In the genomic region with DNA sequence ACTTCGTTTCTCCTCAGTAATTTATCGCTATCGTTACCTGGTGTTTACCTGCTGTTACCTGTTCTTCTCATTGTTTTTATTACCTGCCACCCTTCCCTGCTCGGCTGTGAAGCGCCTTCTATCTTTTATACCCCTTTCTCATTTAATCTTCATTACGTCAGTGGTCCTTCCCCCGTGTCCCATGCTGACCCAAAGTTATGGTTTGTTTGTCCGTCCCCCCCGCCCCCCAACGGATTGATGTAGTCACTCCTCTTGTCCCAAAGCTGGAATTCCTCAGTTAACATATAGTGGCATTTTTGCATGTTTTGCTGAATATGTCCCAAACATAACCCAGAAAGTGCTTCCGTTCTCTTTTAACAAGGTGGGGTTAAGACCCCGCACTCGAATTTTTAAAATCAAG, we compare ENCODE assay signal across 8 mouse cellular contexts. TPM values are rescaled to one million over a fixed set of nuclear protein-coding genes. Genes with fewer than 3 reads are reported as not detected.
DNase-seq lines count a peak whose midpoint lies in the region; ATAC-seq and TF ChIP-seq lines count a peak whose summit lies in the region.

No protein-coding gene starts in this region.

- peak overlapping the region; percentile 83 for H3K4me2 ChIP-seq in liver, embryonic 13.5 days

- H3K27ac ChIP-seq in thymus, adult 2 months (ENCODE audit: control insufficient read depth, insufficient read depth, low read length): peak overlapping the region; percentile 49
- peak overlapping the region; percentile 78 for H3K27ac ChIP-seq in liver, embryonic 13.5 days

- peaks cover 19% of the 10 kb centered on the region for H3K36me3 ChIP-seq in thymus, adult 2 months (ENCODE audit: control insufficient read depth, insufficient read depth, low read length)
- H3K36me3 ChIP-seq in liver, embryonic 13.5 days: peaks cover 49% of the 10 kb centered on the region

- under 1% methylated on average over 13 of the region's 13 CpGs for WGBS in thymus, adult 2 months
- 2% methylated on average over 13 of the region's 13 CpGs for WGBS in liver, embryonic 13.5 days (ENCODE audit: insufficient replicate concordance)

- DNase-seq in embryo, embryonic 10.5 days (ENCODE audit: low spot score): peak; percentile 29
- no peak for DNase-seq in embryo, embryonic 11 days
- no peak for DNase-seq in thymus, adult 2 months
- no peak for DNase-seq in thymus, postnatal 14 days
- DNase-seq in liver, embryonic 13.5 days: no peak
- no peak for DNase-seq in cerebellum, postnatal 4 days (ENCODE audit: low spot score in 2 of 2)
- DNase-seq in gastrocnemius, adult 8-10 months (ENCODE audit: low spot score in 2 of 2): no peak
- no peak for DNase-seq in cerebellum, postnatal 10 days

- TF ChIP-seq POLR2A in thymus, adult 2 months (IDR thresholded peaks at IDR 0.05; ENCODE audit: control insufficient read depth, extremely low read depth, insufficient read depth, low read length, poor library complexity): no peak

- no peak for TF ChIP-seq CTCF in thymus, adult 2 months (IDR thresholded peaks at IDR 0.05; ENCODE audit: borderline replicate concordance, control insufficient read depth, extremely low read depth, insufficient read depth, low read length, poor library complexity)

- ATAC-seq in liver, embryonic 13.5 days (ENCODE audit: low read depth): no peak

- peak overlapping the region; percentile 73 for H3K4me3 ChIP-seq in thymus, adult 2 months (ENCODE audit: control insufficient read depth, insufficient read depth, low read length)
- peak overlapping the region; percentile 87 for H3K4me3 ChIP-seq in liver, embryonic 13.5 days (replicated peaks)

- H3K4me1 ChIP-seq in thymus, adult 2 months (replicated peaks; ENCODE audit: control insufficient read depth, insufficient read depth, low read length): peaks cover 6% of the 10 kb centered on the region
- peaks cover 36% of the 10 kb centered on the region for H3K4me1 ChIP-seq in liver, embryonic 13.5 days (replicated peaks)

- no peaks in the 10 kb centered on the region for H3K27me3 ChIP-seq in thymus, adult 2 months (ENCODE audit: control insufficient read depth, insufficient read depth, low read length)
- H3K27me3 ChIP-seq in liver, embryonic 13.5 days: no peaks in the 10 kb centered on the region

- H3K9me3 ChIP-seq in liver, embryonic 13.5 days (replicated peaks): no peaks in the 10 kb centered on the region

- H3K9ac ChIP-seq in liver, embryonic 13.5 days: peak overlapping the region; percentile 88

RNA-seq across cellular contexts. Expression of gene Ormdl2, which starts 0.7 kb away (rescaled TPM):
- polyA plus RNA-seq in thymus, adult 2 months (2012; rRNA removed): 68.3 and 82.3 TPM in 2 replicates
- polyA plus RNA-seq in liver, embryonic 13.5 days (2015; fragmentation: Nextera tagmentation; extraction: Ambion mirVana): 90.2 and 91.0 TPM in 2 replicates
- total RNA-seq in gastrocnemius, adult 8-10 months (2022): 1 to 10 TPM; 2.1 to 3.8 (median 2.7) TPM

RNA-seq across cellular contexts. Expression of gene Sarnp, which starts 5.0 kb away (rescaled TPM):
- 8.5 and 12.3 TPM in 2 replicates for polyA plus RNA-seq in thymus, adult 2 months (2012; rRNA removed)
- polyA plus RNA-seq in liver, embryonic 13.5 days (2015; fragmentation: Nextera tagmentation; extraction: Ambion mirVana): 147 and 176 TPM in 2 replicates
- total RNA-seq in gastrocnemius, adult 8-10 months (2022): 10 to 100 TPM; 20.0 to 29.0 (median 24.0) TPM

RNA-seq across cellular contexts. Expression of gene Tmem198b, which starts 18.0 kb away (rescaled TPM):
- polyA plus RNA-seq in thymus, adult 2 months (2012; rRNA removed): 17.4 and 20.5 TPM in 2 replicates
- polyA plus RNA-seq in liver, embryonic 13.5 days (2015; fragmentation: Nextera tagmentation; extraction: Ambion mirVana): 2.4 and 3.2 TPM in 2 replicates
- 1 to 10 TPM; 2.0 to 2.3 (median 2.2) TPM for total RNA-seq in gastrocnemius, adult 8-10 months (2022)

RNA-seq across cellular contexts. Expression of gene Dnajc14, which starts 18.3 kb away (rescaled TPM):
- 19.9 and 21.6 TPM in 2 replicates for polyA plus RNA-seq in thymus, adult 2 months (2012; rRNA removed)
- polyA plus RNA-seq in liver, embryonic 13.5 days (2015; fragmentation: Nextera tagmentation; extraction: Ambion mirVana): 20.4 and 23.6 TPM in 2 replicates
- 10 to 100 TPM; 23.5 to 27.2 (median 26.1) TPM for total RNA-seq in gastrocnemius, adult 8-10 months (2022)

RNA-seq across cellular contexts. Expression of gene Mmp19, which starts 31.4 kb away (rescaled TPM):
- polyA plus RNA-seq in thymus, adult 2 months (2012; rRNA removed): 1.8 and 3.9 TPM in 2 replicates
- 6.9 and 8.3 TPM in 2 replicates for polyA plus RNA-seq in liver, embryonic 13.5 days (2015; fragmentation: Nextera tagmentation; extraction: Ambion mirVana)
- 1 to 10 TPM in 3 of 4 experiments, under 1 TPM in 1; 0.46 to 1.4 (median 1.1) TPM for total RNA-seq in gastrocnemius, adult 8-10 months (2022)

Comparison
In these comparisons a context has a peak if more than half of its experiments do, and no peak if none do; other contexts are left out.
1. RNA of gene Sarnp, which starts 5.0 kb away (polyA plus RNA-seq): 147 to 176 TPM in liver, embryonic 13.5 days; 8.5 to 12.3 TPM in thymus, adult 2 months; every median in the first group is over 10 times any median in the second.